Mouse (Mus musculus): ENCODE data around the gene Matn4. TPM values are rescaled to one million over a fixed set of nuclear protein-coding genes. Genes with fewer than 3 reads are reported as not detected.

Matn4 gene
- polyA plus RNA-seq, 1 experiment from 2014 or later, result not detected

DNA sequence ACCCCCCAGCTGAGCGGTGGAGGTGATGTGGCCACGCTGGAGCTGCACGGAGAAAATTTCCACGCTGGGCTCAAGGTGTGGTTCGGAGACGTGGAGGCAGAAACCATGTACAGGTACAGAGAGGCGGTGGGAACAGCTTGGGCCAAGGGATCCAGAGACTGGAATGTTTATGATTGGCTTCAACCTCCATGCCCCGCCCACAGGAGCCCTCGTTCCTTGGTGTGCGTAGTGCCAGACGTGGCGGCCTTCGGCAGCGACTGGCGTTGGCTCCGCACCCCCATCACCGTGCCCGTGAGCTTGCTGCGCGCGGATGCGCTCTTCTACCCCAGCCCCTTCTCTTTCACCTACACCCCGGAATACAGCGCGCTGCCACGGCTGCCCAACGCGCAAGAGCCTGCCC lies 9.2 kb upstream of the Matn4 start:
- Histone ChIP-seq H3K4me2 (ENCODE audit: low read depth, low read length, severe bottlenecking) (peak overlapping the region; percentile 32), H3K27me3 (ENCODE audit: control insufficient read depth, insufficient read depth, low read length) (peaks cover 5% of the 10 kb centered on the region), H3K4me3 (ENCODE audit: low read depth, low read length) (no peak overlapping the region), H3K9ac (ENCODE audit: low read length) (0 out of 2 replicates have a peak overlapping the region, but pooled peaks have one; percentile 29), H3K36me3 (ENCODE audit: control insufficient read depth, insufficient read depth, low read length) (no peaks in the 10 kb centered on the region), H3K9me3 (ENCODE audit: control insufficient read depth, low read length) (no peaks in the 10 kb centered on the region), H3K4me1 (replicated peaks; ENCODE audit: control insufficient read depth, insufficient read depth, low read length) (no peaks in the 10 kb centered on the region), H3K27ac (ENCODE audit: low read depth, low read length) (no peak overlapping the region)
- ATAC-seq (replicated peaks; ENCODE audit: low FRiP score) (no peak), DNase-seq (ENCODE audit: low spot score) (no peak)
- 26% methylated on average over 28 of the region's 28 CpGs for WGBS

DNA sequence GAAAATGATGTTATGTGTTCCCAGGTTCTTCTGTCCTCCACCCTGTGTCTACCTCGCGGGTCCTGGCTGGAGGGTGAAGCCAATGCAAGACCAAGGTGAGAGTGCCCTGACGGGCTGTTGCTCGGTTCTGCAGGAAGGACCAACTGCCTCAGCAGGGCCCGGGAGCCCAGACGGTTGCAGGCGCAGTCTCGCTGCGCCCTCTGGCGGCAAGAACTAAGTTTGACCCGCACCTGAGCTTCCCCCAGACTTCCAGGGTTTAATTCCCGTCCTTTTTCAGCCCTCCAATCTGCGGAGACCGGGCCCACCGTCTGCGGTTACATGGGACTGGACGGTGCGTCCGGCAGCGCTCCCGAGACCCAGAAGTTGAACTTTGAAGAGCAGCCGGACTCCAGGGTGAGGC lies 2.7 kb upstream of the Matn4 start:
- no peak overlapping the region for H3K4me3 ChIP-seq (ENCODE audit: low read depth, low read length)
- H3K36me3 ChIP-seq (ENCODE audit: control insufficient read depth, insufficient read depth, low read length), result no peaks in the 10 kb centered on the region
- under 1% methylated on average over 22 of the region's 22 CpGs for WGBS
- no peak overlapping the region for H3K9ac ChIP-seq (ENCODE audit: low read length)
- peaks cover 66% of the 10 kb centered on the region for H3K27me3 ChIP-seq (ENCODE audit: control insufficient read depth, insufficient read depth, low read length)
- H3K4me2 ChIP-seq (ENCODE audit: low read depth, low read length, severe bottlenecking), result no peak overlapping the region
- peak; percentile 88 for DNase-seq (ENCODE audit: low spot score)
- peaks cover 3% of the 10 kb centered on the region; the same call in 1 of the 2 replicates for H3K4me1 ChIP-seq (replicated peaks; ENCODE audit: control insufficient read depth, insufficient read depth, low read length)
- no peak overlapping the region for H3K27ac ChIP-seq (ENCODE audit: low read depth, low read length)
- no peaks in the 10 kb centered on the region for H3K9me3 ChIP-seq (ENCODE audit: control insufficient read depth, low read length)
- ATAC-seq (replicated peaks; ENCODE audit: low FRiP score), result 0 out of 2 replicates have a peak, but pooled peaks have one; percentile 36

DNA sequence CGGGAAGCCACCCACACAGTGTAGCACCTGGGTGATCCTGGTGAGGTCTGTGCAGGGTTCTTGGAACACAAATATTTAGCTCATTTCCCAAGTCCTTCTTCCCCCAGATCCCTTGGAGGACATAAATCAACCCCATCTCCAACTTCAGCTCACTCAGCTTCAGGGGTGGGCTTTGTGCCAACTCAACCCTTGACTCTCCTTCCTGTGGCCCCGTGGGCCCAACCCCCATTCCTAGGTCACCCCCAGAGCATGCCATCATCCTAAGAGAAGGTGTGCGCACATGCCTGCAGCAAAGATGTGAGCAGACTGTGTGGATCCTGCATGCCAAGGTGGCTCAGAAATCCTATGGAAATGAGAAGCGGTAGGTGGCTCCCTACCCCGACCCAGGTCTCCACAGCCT lies 559 bp upstream of the Matn4 start:
- Histone ChIP-seq H3K9me3 (ENCODE audit: control insufficient read depth, low read length) (no peaks in the 10 kb centered on the region), H3K36me3 (ENCODE audit: control insufficient read depth, insufficient read depth, low read length) (no peaks in the 10 kb centered on the region), H3K4me2 (ENCODE audit: low read depth, low read length, severe bottlenecking) (no peak overlapping the region), H3K4me3 (ENCODE audit: low read depth, low read length) (no peak overlapping the region), H3K9ac (ENCODE audit: low read length) (no peak overlapping the region), H3K27ac (ENCODE audit: low read depth, low read length) (no peak overlapping the region), H3K27me3 (ENCODE audit: control insufficient read depth, insufficient read depth, low read length) (peaks cover 86% of the 10 kb centered on the region), H3K4me1 (replicated peaks; ENCODE audit: control insufficient read depth, insufficient read depth, low read length) (peaks cover 3% of the 10 kb centered on the region; the same call in 1 of the 2 replicates)
- ATAC-seq (replicated peaks; ENCODE audit: low FRiP score) (no peak), DNase-seq (ENCODE audit: low spot score) (no peak)
- 34% methylated on average over 5 of the region's 5 CpGs for WGBS

DNA sequence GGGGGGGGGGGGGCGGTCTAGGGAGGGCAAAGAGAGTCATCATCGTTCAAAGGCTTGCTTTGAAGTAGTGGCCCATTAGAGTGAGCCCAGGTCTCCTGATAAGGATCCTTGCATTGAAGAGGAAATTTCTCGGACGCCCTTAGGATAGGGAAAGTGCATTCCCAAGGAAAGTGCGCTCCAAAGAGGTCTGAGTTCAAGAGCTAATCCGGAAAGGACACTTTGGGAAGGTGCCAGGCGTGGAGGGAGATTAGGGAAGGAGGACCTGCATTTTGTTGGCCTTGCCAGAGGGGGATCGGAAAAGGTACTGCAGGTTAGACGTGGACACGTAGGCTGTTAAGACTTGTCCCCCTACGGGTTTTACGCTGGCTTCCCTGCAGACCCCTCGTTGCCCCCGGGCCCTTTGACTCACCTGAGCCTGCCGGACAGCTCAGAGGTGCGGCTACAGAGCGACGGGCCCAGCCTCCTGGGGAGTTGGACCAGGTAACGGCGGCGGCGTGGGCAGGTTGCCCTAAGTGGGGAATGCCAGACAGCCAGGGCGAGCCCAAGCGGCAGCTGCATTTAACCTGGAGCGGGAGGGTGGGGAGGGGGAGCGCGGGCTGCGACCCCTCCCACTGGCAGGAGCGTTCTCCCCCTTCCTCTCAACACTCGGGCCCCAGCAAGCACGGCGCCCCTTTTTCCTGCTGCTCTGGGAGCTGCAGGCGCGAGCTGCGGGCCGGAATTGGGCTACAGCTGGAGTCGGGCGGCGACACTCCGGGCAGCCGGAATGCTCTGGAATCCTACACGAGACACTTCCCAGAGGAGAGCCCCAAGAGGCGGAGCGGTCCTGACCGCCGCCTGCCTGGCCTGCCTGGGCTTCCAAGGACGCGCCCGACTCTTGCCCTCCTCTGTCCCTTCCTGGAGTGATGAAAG lies 624 bp downstream of the Matn4 start:
- H3K9me3 ChIP-seq (ENCODE audit: control insufficient read depth, low read length), result no peaks in the 10 kb centered on the region
- no peak overlapping the region for H3K27ac ChIP-seq (ENCODE audit: low read depth, low read length)
- DNase-seq (ENCODE audit: low spot score) (peak; percentile 61), ATAC-seq (replicated peaks; ENCODE audit: low FRiP score) (no peak)
- H3K27me3 ChIP-seq (ENCODE audit: control insufficient read depth, insufficient read depth, low read length), result peaks cover 94% of the 10 kb centered on the region
- H3K4me2 ChIP-seq (ENCODE audit: low read depth, low read length, severe bottlenecking), result peak overlapping the region; percentile 41; the same call in 1 of the 2 replicates
- H3K4me1 ChIP-seq (replicated peaks; ENCODE audit: control insufficient read depth, insufficient read depth, low read length), result peaks cover 3% of the 10 kb centered on the region; the same call in 1 of the 2 replicates
- H3K36me3 ChIP-seq (ENCODE audit: control insufficient read depth, insufficient read depth, low read length), result no peaks in the 10 kb centered on the region
- H3K4me3 ChIP-seq (ENCODE audit: low read depth, low read length), result peak overlapping the region; percentile 17; the same call in 1 of the 2 replicates
- peak overlapping the region; percentile 17; the same call in 1 of the 2 replicates for H3K9ac ChIP-seq (ENCODE audit: low read length)
- WGBS, result 1% methylated on average over 46 of the region's 49 CpGs

DNA sequence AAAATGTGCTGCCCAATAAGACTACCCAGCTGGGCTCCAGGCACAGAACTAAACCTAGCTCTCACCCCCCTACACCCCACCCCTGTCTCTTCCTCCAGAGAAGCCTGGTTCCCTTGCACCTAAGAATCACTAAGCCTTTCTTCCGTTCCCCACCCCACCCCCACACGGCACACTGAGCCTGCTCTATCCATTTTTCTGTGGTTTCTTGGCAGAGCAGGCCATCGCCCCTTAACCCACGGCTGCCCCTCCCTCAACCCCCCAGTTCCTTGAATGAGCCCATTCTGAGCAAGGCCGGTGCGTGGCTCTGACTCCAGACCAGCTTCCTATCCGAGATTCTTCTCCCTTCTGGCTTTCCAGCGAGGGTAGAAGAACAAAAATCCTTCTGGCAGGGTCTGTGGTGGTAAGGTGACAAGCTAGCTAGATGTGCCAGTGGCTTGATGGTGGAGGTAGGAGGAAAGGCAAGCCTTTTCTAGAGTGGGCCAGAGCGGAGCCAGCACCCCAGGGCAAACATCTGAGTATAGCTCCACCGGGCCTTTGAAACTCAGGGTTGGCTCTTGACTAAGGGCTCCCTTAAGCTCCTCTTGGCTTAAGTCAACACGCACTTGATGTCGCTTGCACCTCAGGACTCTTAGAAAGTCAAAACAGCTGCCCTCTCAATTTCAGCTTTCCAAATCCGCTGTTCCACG lies 1.4 kb downstream of the Matn4 start:
- peaks cover 3% of the 10 kb centered on the region; the same call in 1 of the 2 replicates for H3K4me1 ChIP-seq (replicated peaks; ENCODE audit: control insufficient read depth, insufficient read depth, low read length)
- H3K9ac ChIP-seq (ENCODE audit: low read length), result no peak overlapping the region
- WGBS, result 7% methylated on average over 13 of the region's 14 CpGs
- H3K4me2 ChIP-seq (ENCODE audit: low read depth, low read length, severe bottlenecking), result no peak overlapping the region
- H3K4me3 ChIP-seq (ENCODE audit: low read depth, low read length), result no peak overlapping the region
- no peak for ATAC-seq (replicated peaks; ENCODE audit: low FRiP score)
- DNase-seq (ENCODE audit: low spot score), result no peak
- no peaks in the 10 kb centered on the region for H3K9me3 ChIP-seq (ENCODE audit: control insufficient read depth, low read length)
- no peaks in the 10 kb centered on the region for H3K36me3 ChIP-seq (ENCODE audit: control insufficient read depth, insufficient read depth, low read length)
- no peak overlapping the region for H3K27ac ChIP-seq (ENCODE audit: low read depth, low read length)
- H3K27me3 ChIP-seq (ENCODE audit: control insufficient read depth, insufficient read depth, low read length), result peaks cover 93% of the 10 kb centered on the region

GRCm38 (mm10) chr2:164402906-164403305 lies 2.1 kb downstream of the Matn4 start, which contains the start of gene Rbpjl:
Rbpjl (plus strand) TSS chr2:164403141.
- DNase-seq (ENCODE audit: low spot score), result peak; percentile 85
- WGBS, result 1% methylated on average over 17 of the region's 17 CpGs
- H3K9me3 ChIP-seq (ENCODE audit: control insufficient read depth, low read length), result no peaks in the 10 kb centered on the region
- H3K36me3 ChIP-seq (ENCODE audit: control insufficient read depth, insufficient read depth, low read length), result no peaks in the 10 kb centered on the region
- no peak within 1 kb of the TSS for H3K27ac ChIP-seq (ENCODE audit: low read depth, low read length)
- H3K27me3 ChIP-seq (ENCODE audit: control insufficient read depth, insufficient read depth, low read length), result peaks cover 87% of the 10 kb centered on the region
- no peak within 1 kb of the TSS for H3K4me3 ChIP-seq (ENCODE audit: low read depth, low read length)
- H3K9ac ChIP-seq (ENCODE audit: low read length), result no peak within 1 kb of the TSS
- no peak within 1 kb of the TSS for H3K4me2 ChIP-seq (ENCODE audit: low read depth, low read length, severe bottlenecking)
- H3K4me1 ChIP-seq (replicated peaks; ENCODE audit: control insufficient read depth, insufficient read depth, low read length), result peaks cover 3% of the 10 kb centered on the region; the same call in 1 of the 2 replicates
- ATAC-seq (replicated peaks; ENCODE audit: low FRiP score), result peak; percentile 65; the same call in 1 of the 2 replicates

- Histone ChIP-seq H3K27me3 (ENCODE audit: control insufficient read depth, insufficient read depth, low read length) (peaks cover 30% of the 10 kb centered on the region), H3K36me3 (ENCODE audit: control insufficient read depth, insufficient read depth, low read length) (no peaks in the 10 kb centered on the region), H3K4me2 (ENCODE audit: low read depth, low read length, severe bottlenecking) (no peak overlapping the region), H3K4me1 (replicated peaks; ENCODE audit: control insufficient read depth, insufficient read depth, low read length) (no peaks in the 10 kb centered on the region), H3K9ac (ENCODE audit: low read length) (no peak overlapping the region), H3K4me3 (ENCODE audit: low read depth, low read length) (no peak overlapping the region), H3K27ac (ENCODE audit: low read depth, low read length) (no peak overlapping the region), H3K9me3 (ENCODE audit: control insufficient read depth, low read length) (peaks cover 3% of the 10 kb centered on the region; the same call in 1 of the 2 replicates)
- ATAC-seq (replicated peaks; ENCODE audit: low FRiP score), result no peak
- 76% methylated on average over 12 of the region's 12 CpGs for WGBS
- no peak for DNase-seq (ENCODE audit: low spot score)
Measured at GRCm38 (mm10) chr2:164396911-164397310, 8.0 kb downstream of the Matn4 start.

DNA sequence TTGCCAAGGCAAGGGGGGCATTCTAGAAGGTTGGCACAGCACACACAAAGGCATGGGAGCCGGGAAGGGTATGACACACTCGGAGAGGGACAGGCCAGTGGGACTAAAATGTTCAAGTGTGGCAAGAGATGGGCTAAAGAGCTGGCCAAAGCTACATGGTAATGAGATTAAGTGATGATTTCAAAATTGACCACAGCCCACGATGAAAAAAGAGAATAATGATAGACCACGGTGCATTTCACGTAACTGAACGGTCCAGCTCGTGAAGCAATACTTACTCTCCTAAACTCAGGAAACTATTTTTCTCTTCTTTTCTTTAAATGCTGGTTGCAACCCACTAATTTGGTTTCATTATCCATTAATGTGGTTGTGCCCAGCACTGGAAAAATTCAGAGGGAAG lies 8.9 kb downstream of the Matn4 start:
- H3K27ac ChIP-seq (ENCODE audit: low read depth, low read length), result no peak overlapping the region
- H3K36me3 ChIP-seq (ENCODE audit: control insufficient read depth, insufficient read depth, low read length), result no peaks in the 10 kb centered on the region
- ATAC-seq (replicated peaks; ENCODE audit: low FRiP score), result no peak
- 92% methylated on average over 7 of the region's 7 CpGs for whole genome bisulfite sequencing
- no peak for DNase-seq (ENCODE audit: low spot score)
- peaks cover 3% of the 10 kb centered on the region; the same call in 1 of the 2 replicates for H3K9me3 ChIP-seq (ENCODE audit: control insufficient read depth, low read length)
- no peak overlapping the region for H3K9ac ChIP-seq (ENCODE audit: low read length)
- H3K4me3 ChIP-seq (ENCODE audit: low read depth, low read length), result no peak overlapping the region
- H3K27me3 ChIP-seq (ENCODE audit: control insufficient read depth, insufficient read depth, low read length), result peaks cover 22% of the 10 kb centered on the region
- H3K4me2 ChIP-seq (ENCODE audit: low read depth, low read length, severe bottlenecking), result no peak overlapping the region
- no peaks in the 10 kb centered on the region for H3K4me1 ChIP-seq (replicated peaks; ENCODE audit: control insufficient read depth, insufficient read depth, low read length)
